Mouse (Mus musculus) c-Kit-positive CD71-positive TER-119-negative erythroid progenitor cells, embryonic 14.5 days (primary cell): Measurements from ENCODE around the gene Gnl2.
A peak's percentile ranks its signal among the peaks of the same experiment; 100 is the strongest.

Source experiments
- DNase-seq: peaks from one replicate; pipeline ENCODE4 v3.0.0-alpha.2; 2013; ENCODE audit warnings: low read depth

The Gnl2 gene

GRCm38 (mm10) chr4:125085346-125085841 is 69.0 kb downstream of the Gnl2 start:
- DNase-seq: peak; percentile 60

GRCm38 (mm10) chr4:125093031-125093430 is 76.6 kb downstream of the Gnl2 start:
- DNase-seq: no peak

- DNase-seq: no peak
Measured at GRCm38 (mm10) chr4:125096066-125096465, 79.7 kb downstream of the Gnl2 start.

- DNase-seq: no peak
Measured at GRCm38 (mm10) chr4:125097412-125097811, 81.0 kb downstream of the Gnl2 start.

GRCm38 (mm10) chr4:125099458-125099857 is 83.1 kb downstream of the Gnl2 start:
- DNase-seq: peak; percentile 77

- DNase-seq: no peak
Measured at GRCm38 (mm10) chr4:125101334-125101733, 84.9 kb downstream of the Gnl2 start.
